Mouse (Mus musculus) liver, postnatal 0 days (tissue): ENCODE results near the gene Sdf4.

Source experiments
- CTCF ChIP-seq: sonication (generic); IDR thresholded peaks from 2 replicates; pipeline ENCODE4 v1.5.1; 2016; ENCODE audit warnings: antibody characterized with exemption, low read depth
- EP300 ChIP-seq: IDR thresholded peaks from 2 replicates; pipeline ENCODE4 v1.6.1; 2016; ENCODE audit warnings: antibody characterized with exemption, low read depth, mild to moderate bottlenecking

DNA sequence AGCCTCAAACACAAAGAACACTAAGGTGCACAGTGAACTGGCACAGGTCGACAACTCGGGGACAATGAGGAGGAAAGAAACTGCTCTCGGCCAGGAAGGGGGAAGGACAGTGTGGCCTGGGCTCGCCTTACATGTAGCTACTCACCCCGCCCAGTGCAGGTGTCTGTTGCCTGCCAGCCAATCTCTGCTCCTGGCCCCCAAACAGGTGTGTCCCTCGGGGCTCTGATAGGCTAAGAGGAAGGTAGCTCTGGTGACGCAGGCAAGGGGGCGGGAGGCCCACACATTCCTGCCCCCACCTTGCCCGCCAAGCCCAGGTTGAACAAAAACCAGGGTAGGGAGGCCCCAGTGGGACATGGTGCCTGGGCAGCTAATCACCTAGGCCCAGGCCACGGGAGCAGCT is 67.0 kb downstream of the Sdf4 start:
- no peak for TF ChIP-seq CTCF
- no peak for TF ChIP-seq EP300
